Mouse (Mus musculus) liver, adult 2 months (tissue): ENCODE measurements around the gene Larp1.

Experiments used
- CTCF ChIP-seq: fragments of 200-500 bp; IDR thresholded peaks from 2 replicates; pipeline ENCODE4 v1.5.1; 2011; ENCODE audit warnings: low read depth, low read length, control low read depth
- POLR2A ChIP-seq: fragments of 200-500 bp; IDR thresholded peaks from 2 replicates; pipeline ENCODE4 v1.6.1; 2011; ENCODE audit warnings: low read length, control low read depth; ENCODE audit not compliant: insufficient read depth; ENCODE audit errors: extremely low read depth

DNA sequence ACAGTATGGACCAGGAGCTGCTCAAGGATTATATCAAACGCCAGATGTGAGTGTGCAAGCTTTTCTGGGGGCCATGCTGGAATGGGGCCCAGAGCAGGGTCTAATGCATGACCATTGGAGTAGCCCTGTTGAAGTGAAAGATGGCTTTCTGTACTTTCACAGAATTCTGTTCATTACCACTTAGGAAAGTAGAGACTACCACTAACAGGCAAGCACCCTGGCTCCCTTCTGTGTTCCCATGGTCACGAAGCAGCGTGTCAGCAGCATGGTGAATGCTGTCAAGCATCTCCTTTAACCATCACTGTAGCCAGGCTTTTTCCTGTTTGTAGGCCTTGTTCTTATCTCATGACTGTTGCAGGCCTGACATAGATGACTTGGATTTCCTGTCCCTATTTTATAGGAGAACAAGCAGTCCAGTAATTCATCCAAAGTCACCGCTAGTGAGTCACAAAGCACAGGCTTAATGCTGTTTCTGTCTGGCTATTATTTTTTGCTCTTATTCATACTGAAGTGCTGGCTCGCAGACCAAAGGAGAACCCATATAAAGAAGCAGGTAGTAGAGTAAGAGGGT is 34.1 kb downstream of the Larp1 start:
- TF ChIP-seq CTCF, result no peak
- TF ChIP-seq POLR2A, result no peak
